Mouse (Mus musculus) neural tube, embryonic 10.5 days (tissue): Measurements from ENCODE around the gene Ajm1.

ENCODE experiments used
- DNase-seq: peaks from one replicate; pipeline ENCODE4 v3.0.0-alpha.2; 2017; ENCODE audit warnings: low spot score; ENCODE audit errors: extremely low spot score

The Ajm1 gene

GRCm38 (mm10) chr2:25584152-25584551 lies 2.6 kb upstream of the Ajm1 start:
- no peak for DNase-seq

GRCm38 (mm10) chr2:25583571-25583970 lies 2.0 kb upstream of the Ajm1 start:
- DNase-seq, result no peak

DNA sequence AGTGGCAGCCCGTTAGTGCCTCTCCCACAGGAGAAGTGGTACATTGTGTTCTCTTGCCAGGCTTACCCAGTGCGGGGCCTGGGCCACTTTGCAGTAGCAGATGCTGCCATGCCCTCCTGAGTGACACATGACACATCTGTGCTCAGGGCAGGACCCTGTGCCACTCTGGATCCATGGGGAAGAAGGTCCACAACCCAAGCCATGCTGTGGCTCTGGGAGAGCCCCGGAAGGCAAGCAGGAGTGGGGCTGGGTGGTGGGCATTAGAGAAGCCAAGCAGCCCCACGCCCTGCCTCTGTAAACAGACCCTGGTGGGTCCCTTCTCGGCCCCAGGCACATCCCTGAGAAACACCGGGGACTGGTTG lies 1.5 kb upstream of the Ajm1 start:
- DNase-seq, result no peak

DNA sequence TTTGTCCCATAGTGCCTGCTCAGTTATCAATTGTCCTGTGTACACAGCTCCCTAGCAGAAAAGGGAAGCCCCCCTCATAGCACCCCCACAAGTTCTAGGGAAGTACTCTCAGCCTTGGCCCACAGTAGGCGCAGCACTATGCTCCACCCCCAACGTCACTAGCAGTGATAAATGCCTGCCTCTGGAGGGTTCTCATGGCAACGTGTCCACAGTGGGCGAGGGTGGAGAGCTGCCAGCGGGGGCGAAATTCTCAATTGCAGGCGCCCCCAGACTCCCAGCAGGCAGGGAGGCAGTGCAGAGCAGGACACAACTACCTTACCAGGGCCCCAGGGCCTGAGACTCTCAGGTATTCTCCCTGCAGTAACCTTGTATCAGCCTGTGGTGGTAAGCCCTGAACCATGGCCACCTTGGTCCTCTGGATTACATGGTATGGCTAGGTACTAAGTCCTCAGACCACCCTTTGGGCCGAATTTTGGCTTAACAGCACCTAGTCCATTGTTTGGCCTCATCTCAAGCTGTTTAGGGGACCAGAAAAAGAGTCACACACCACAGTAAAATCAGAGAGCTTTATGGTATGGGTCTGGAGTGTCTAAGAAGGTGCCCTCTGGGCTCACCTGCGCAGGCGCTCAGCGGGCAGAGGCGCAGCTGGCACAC lies 1.0 kb upstream of the Ajm1 start:
- no peak for DNase-seq

DNA sequence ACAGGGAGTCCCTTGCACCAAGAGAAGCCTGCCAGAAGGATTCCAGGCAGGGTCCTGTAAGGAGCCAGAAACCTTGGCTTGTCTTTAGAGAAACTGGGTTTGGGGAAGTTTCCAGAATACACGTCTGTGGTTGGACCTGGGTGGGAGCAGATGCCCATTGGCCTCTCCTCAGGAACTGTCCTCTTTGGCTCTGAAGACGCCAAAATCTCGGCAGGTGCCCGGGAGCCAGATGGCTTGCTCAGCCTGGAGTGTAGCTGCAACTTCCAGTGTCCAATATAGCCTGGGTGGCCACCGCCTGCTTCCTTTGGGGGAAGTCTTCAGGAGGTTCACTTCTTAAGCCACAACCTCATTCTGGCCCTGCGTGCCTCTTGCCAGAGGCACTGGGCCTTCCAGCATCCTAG lies 344 bp upstream of the Ajm1 start:
- DNase-seq, result no peak

- no peak for DNase-seq
Observed at GRCm38 (mm10) chr2:25580621-25581101, 896 bp downstream of the Ajm1 start.

GRCm38 (mm10) chr2:25579737-25580460 lies 1.7 kb downstream of the Ajm1 start:
- DNase-seq, result peak; percentile 46

- peak; percentile 48 for DNase-seq
Observed at GRCm38 (mm10) chr2:25578796-25579736, 2.5 kb downstream of the Ajm1 start.

GRCm38 (mm10) chr2:25577951-25578795 lies 3.4 kb downstream of the Ajm1 start:
- DNase-seq, result peak; percentile 68

GRCm38 (mm10) chr2:25576965-25577891 lies 4.3 kb downstream of the Ajm1 start:
- no peak for DNase-seq

- no peak for DNase-seq
Observed at GRCm38 (mm10) chr2:25576028-25576850, 5.3 kb downstream of the Ajm1 start.

- DNase-seq, result peak; percentile 69
Observed at GRCm38 (mm10) chr2:25575432-25576027, 6.0 kb downstream of the Ajm1 start.

GRCm38 (mm10) chr2:25574579-25575431 lies 6.8 kb downstream of the Ajm1 start, which contains the start of the genes Mamdc4 and Phpt1:
Gene Mamdc4 (minus strand): TSS chr2:25574845.
Gene Phpt1 (minus strand): TSS chr2:25575224.
- peak; percentile 96 for DNase-seq

- no peak for DNase-seq
Observed at GRCm38 (mm10) chr2:25574136-25574535, 7.4 kb downstream of the Ajm1 start.

GRCm38 (mm10) chr2:25573068-25573467 lies 8.5 kb downstream of the Ajm1 start:
- no peak for DNase-seq

DNA sequence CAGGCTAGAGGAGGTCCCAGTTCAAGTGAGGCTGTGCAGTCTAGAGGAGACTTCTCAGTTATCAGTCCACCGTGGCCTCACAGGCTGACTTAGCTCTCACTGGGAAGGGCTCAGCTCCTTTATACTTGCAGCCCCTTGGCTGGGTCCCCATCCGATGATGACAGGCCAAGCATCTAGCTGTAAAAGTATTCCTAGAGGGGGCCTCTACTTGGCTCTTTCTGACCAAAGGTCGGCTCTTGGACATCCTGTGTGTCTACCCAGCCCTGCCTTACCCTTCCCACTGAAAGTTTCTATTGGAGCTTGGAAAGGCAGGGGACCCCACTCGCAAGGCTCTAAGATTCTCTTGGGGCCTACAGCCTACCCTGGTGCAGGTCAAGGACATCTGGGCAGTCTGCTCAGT lies 10.3 kb downstream of the Ajm1 start:
- no peak for DNase-seq

DNA sequence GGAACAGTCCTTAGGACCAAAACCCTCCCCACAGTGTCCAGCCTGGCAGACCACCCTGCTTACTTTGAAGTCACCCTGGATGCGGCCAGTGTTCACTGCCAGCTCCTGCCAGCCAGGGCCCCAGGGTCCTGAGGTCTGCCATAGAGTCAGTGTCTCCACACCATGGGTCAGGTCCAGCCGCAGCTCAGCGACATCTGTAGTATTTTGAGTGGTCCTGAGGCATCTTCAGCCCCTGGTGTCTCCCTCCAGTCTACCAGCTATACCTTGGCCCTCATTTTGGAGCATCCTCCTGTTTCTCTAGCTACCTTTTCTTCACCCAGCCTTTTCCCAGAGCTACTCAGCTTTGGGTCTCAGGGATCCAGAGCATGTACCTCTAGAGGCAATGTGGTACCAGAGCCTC lies 12.2 kb downstream of the Ajm1 start:
- no peak for DNase-seq
